Mouse (Mus musculus) small intestine, adult 2 months (tissue): Measurements from ENCODE around the gene Cyp2c37.
"Not testable (repeated sequence)": the region's sequence is repeated elsewhere in the genome, so short reads cannot be mapped to it uniquely, and the experiment has no call there.

Source experiments
- CTCF ChIP-seq: fragments of 200-500 bp; IDR thresholded peaks from 2 replicates; pipeline ENCODE4 v1.5.1; 2012; ENCODE audit warnings: low read depth, mild to moderate bottlenecking, control low read depth, inconsistent platforms, low read length, moderate library complexity, mixed read lengths; ENCODE audit not compliant: insufficient replicate concordance, insufficient read length; ENCODE audit errors: extremely low read depth
- POLR2A ChIP-seq: fragments of 200-500 bp; IDR thresholded peaks from 2 replicates; pipeline ENCODE4 v1.6.1; 2012; ENCODE audit warnings: low read depth, mild to moderate bottlenecking, control low read depth, inconsistent platforms, low read length, moderate library complexity

- TF ChIP-seq CTCF, POLR2A: not testable (repeated sequence)
Measured at GRCm38 (mm10) chr19:39960861-39961260, 31.4 kb upstream of the Cyp2c37 start.
